Mouse (Mus musculus) liver, adult 2 months (tissue): ENCODE data around the gene Slc7a15. TPM values are rescaled to one million over a fixed set of nuclear protein-coding genes. Genes with fewer than 3 reads are reported as not detected.

Experiments used
- DNase-seq: peaks from one replicate; pipeline ENCODE4 v3.0.0-alpha.2; 2011; ENCODE audit warnings: low read depth, low spot score; ENCODE audit errors: extremely low read depth
- H3K27ac ChIP-seq: fragments of 200-500 bp; replicated peaks from 2 replicates; pipeline ENCODE4 v1.5.1; 2012; ENCODE audit warnings: low read depth, mild to moderate bottlenecking, control low read depth, inconsistent platforms, low read length; ENCODE audit not compliant: insufficient read depth
- H3K27me3 ChIP-seq: fragments of 200-500 bp; 2 replicates; pipeline ENCODE4 v1.6.1; 2012; ENCODE audit warnings: mild to moderate bottlenecking, moderate library complexity, low read length, inconsistent platforms; ENCODE audit not compliant: control insufficient read depth, insufficient read depth
- H3K36me3 ChIP-seq: fragments of 200-500 bp; 2 replicates; pipeline ENCODE4 v1.6.1; 2012; ENCODE audit warnings: low read length, inconsistent platforms; ENCODE audit not compliant: control insufficient read depth, insufficient read depth
- H3K4me1 ChIP-seq: fragments of 200-500 bp; 2 replicates; pipeline ENCODE4 v1.6.1; 2011; ENCODE audit warnings: low read length; ENCODE audit not compliant: control insufficient read depth, insufficient read depth
- H3K4me3 ChIP-seq: fragments of 200-500 bp; 2 replicates; pipeline ENCODE4 v1.5.1; 2011; ENCODE audit warnings: low read depth, mild to moderate bottlenecking, control low read depth, low read length, moderate library complexity; ENCODE audit not compliant: insufficient read depth
- H3K79me2 ChIP-seq: fragments of 200-500 bp; 2 replicates; pipeline ENCODE4 v1.6.1; 2012; ENCODE audit warnings: inconsistent platforms, mild to moderate bottlenecking, low read length, moderate library complexity; ENCODE audit not compliant: control insufficient read depth, insufficient read depth
- H3K9ac ChIP-seq: fragments of 200-500 bp; 2 replicates; pipeline ENCODE4 v1.6.1; 2012; ENCODE audit warnings: low read depth, mild to moderate bottlenecking, control low read depth, inconsistent platforms, low read length
- CTCF ChIP-seq: fragments of 200-500 bp; IDR thresholded peaks from 2 replicates; pipeline ENCODE4 v1.5.1; 2011; ENCODE audit warnings: low read depth, low read length, control low read depth
- POLR2A ChIP-seq: fragments of 200-500 bp; IDR thresholded peaks from 2 replicates; pipeline ENCODE4 v1.6.1; 2011; ENCODE audit warnings: low read length, control low read depth; ENCODE audit not compliant: insufficient read depth; ENCODE audit errors: extremely low read depth
- WGBS: fragments of 180-500 bp; shearing (Covaris S2); methylation state at CpG from one replicate; pipeline ENCODE4 v1.1.7; 2018; 5-methylcytosine and 5-hydroxymethylcytosine counted together
- polyA plus RNA-seq: library from polyadenylated mRNA; depleted of rRNA; stranded (reverse); fragments of >200 nt; gene quantifications from 2 replicates; pipeline ENCODE4 v1.2.3, GENCODE M21; 2012
- total RNA-seq: library from RNA; depleted of rRNA; stranded (reverse); fragments of >200 nt; gene quantifications from 2 replicates; pipeline ENCODE4 v1.2.3, GENCODE M21; 2014

Slc7a15 gene
- total and polyA plus RNA-seq, 2 experiments, result 0.12 TPM; not detected in 1

GRCm38 (mm10) chr12:8501571-8502305 lies 97.1 kb downstream of the Slc7a15 start:
- TF ChIP-seq CTCF (no peak), POLR2A (no peak)
- Histone ChIP-seq H3K27ac (peak overlapping the region; percentile 89), H3K4me1 (peaks cover 13% of the 10 kb centered on the region), H3K9ac (no peak overlapping the region), H3K4me3 (no peak overlapping the region), H3K36me3 (no peaks in the 10 kb centered on the region), H3K79me2 (peaks cover 13% of the 10 kb centered on the region; the same call in 1 of the 2 replicates), H3K27me3 (no peaks in the 10 kb centered on the region)
- DNase-seq, result no peak
- WGBS, result 67% methylated on average over 14 of the region's 14 CpGs

- Histone ChIP-seq H3K4me3 (peak overlapping the region; percentile 75), H3K36me3 (no peaks in the 10 kb centered on the region), H3K27ac (peak overlapping the region; percentile 89), H3K27me3 (no peaks in the 10 kb centered on the region), H3K9ac (peak overlapping the region; percentile 79), H3K79me2 (peaks cover 13% of the 10 kb centered on the region; the same call in 1 of the 2 replicates), H3K4me1 (peaks cover 9% of the 10 kb centered on the region)
- DNase-seq, result no peak
- TF ChIP-seq POLR2A, result no peak
- TF ChIP-seq CTCF, result no peak
- 58% methylated on average over 17 of the region's 17 CpGs for WGBS
Measured at GRCm38 (mm10) chr12:8500597-8501570, 98.0 kb downstream of the Slc7a15 start.

GRCm38 (mm10) chr12:8499871-8500596 lies 98.8 kb downstream of the Slc7a15 start, which contains the start of gene Rhob:
Gene Rhob, minus strand, starts transcription at chr12:8500009.
- Histone ChIP-seq H3K27ac (peak within 1 kb of the TSS; percentile 89), H3K36me3 (no peaks in the 10 kb centered on the region)
- peak; percentile 94 for DNase-seq

GRCm38 (mm10) chr12:8499001-8499870 lies 99.6 kb downstream of the Slc7a15 start:
- Histone ChIP-seq H3K27me3 (no peaks in the 10 kb centered on the region), H3K9ac (peak overlapping the region; percentile 87), H3K79me2 (peaks cover 13% of the 10 kb centered on the region; the same call in 1 of the 2 replicates), H3K36me3 (no peaks in the 10 kb centered on the region), H3K27ac (peak overlapping the region; percentile 88), H3K4me3 (peak overlapping the region; percentile 80), H3K4me1 (peaks cover 6% of the 10 kb centered on the region)
- under 1% methylated on average over 99 of the region's 99 CpGs for WGBS
- peak; percentile 47 for DNase-seq
- peak; percentile 24 for TF ChIP-seq CTCF
- no peak for TF ChIP-seq POLR2A

More at GRCm38 (mm10) chr12:8499871-8500596, 98.8 kb downstream of the Slc7a15 start, which contains the start of gene Rhob:
- TF ChIP-seq CTCF (no peak), POLR2A (peak; percentile 99)
- H3K79me2 ChIP-seq, result peaks cover 13% of the 10 kb centered on the region; the same call in 1 of the 2 replicates
- H3K4me1 ChIP-seq, result peaks cover 9% of the 10 kb centered on the region
- WGBS, result under 1% methylated on average over 56 of the region's 56 CpGs
- peak within 1 kb of the TSS; percentile 80 for H3K4me3 ChIP-seq
- no peaks in the 10 kb centered on the region for H3K27me3 ChIP-seq
- H3K9ac ChIP-seq, result peak within 1 kb of the TSS; percentile 87
